Mouse (Mus musculus) heart, postnatal 14 days (tissue): Measurements from ENCODE around the gene Sgce. TPM values are rescaled to one million over a fixed set of nuclear protein-coding genes. Genes with fewer than 3 reads are reported as not detected.
A peak's percentile ranks its signal among the peaks of the same experiment; 100 is the strongest.
"Not testable (repeated sequence)": the region's sequence is repeated elsewhere in the genome, so short reads cannot be mapped to it uniquely, and the experiment has no call there.

Experiments
- DNase-seq, 2 experiments: peaks; one replicate each; pipeline ENCODE4 v3.0.0; 2021 to 2022
- intact Hi-C: fragments of 180-260 bp; cut with DNase I; formaldehyde crosslinking; loops from one replicate; pipeline ENCODE4 v1.15.1; 2025
- long read RNA-seq, 2 experiments: library from polyadenylated mRNA; stranded (forward); transcript quantifications; one replicate each; pipeline ENCODE4 v2.0.0; 2021
- total RNA-seq, 2 experiments: library from RNA; stranded (reverse); gene quantifications; 2 replicates each; pipeline ENCODE4 v1.2.3; 2021

Sgce gene
- total RNA-seq = 10 to 100 TPM; 27.8 to 29.0 TPM
- long read RNA-seq, experiment 1, transcript Sgce-202 (10 exons, 1,547 nt) = minor isoform, 7 of 49 reads
- long read RNA-seq, experiment 1, transcript Sgce-205 (11 exons, 1,696 nt) = major isoform, 30 of 49 reads
- long read RNA-seq, experiment 1, partial matches to known transcripts = 3 of 49 reads
- long read RNA-seq, experiment 1, other reads (novel, unspliced or antisense) = 7 of 49 reads
- long read RNA-seq, experiment 2, transcript Sgce-205 (11 exons, 1,696 nt) = major isoform, 21 of 32 reads
- long read RNA-seq, experiment 2, transcript Sgce-202 (10 exons, 1,547 nt) = minor isoform, 7 of 32 reads
- long read RNA-seq, experiment 2, partial matches to known transcripts = 0 of 32 reads
- long read RNA-seq, experiment 2, other reads (novel, unspliced or antisense) = 3 of 32 reads

GRCm38 (mm10) chr6:4746696-4747439, at the start of gene Sgce, which contains the start of gene Peg10:
Gene Sgce (minus strand): TSS chr6:4747207.
Gene Peg10 (plus strand): TSS chr6:4747306.
- DNase-seq = peak; percentile 84 to 86
- intact Hi-C loops = loop anchor here (5.0 to 10.0 kb wide), 4 partner anchors 145 to 645 kb away; partner anchors contain the start of gene Casd1

GRCm38 (mm10) chr6:4796281-4796680, 49.3 kb upstream of the Sgce start:
- intact Hi-C loops = no loop called here
- no peak for DNase-seq

GRCm38 (mm10) chr6:4762252-4762651, 15.2 kb upstream of the Sgce start:
- no peak for DNase-seq
- intact Hi-C loops = no loop called here

GRCm38 (mm10) chr6:4761415-4762142, 14.6 kb upstream of the Sgce start:
- intact Hi-C loops, DNase-seq: not testable (repeated sequence)

GRCm38 (mm10) chr6:4754886-4755285, 7.9 kb upstream of the Sgce start:
- no peak for DNase-seq
- intact Hi-C loops = no loop called here

GRCm38 (mm10) chr6:4754286-4754685, 7.3 kb upstream of the Sgce start:
- intact Hi-C loops = no loop called here
- DNase-seq = no peak

- DNase-seq = no peak
- intact Hi-C loops = no loop called here
These were observed 4.3 kb upstream of the Sgce start for GRCm38 (mm10) chr6:4751355-4751754.

GRCm38 (mm10) chr6:4749091-4749490, 2.1 kb upstream of the Sgce start:
- DNase-seq = peak; percentile 94
- intact Hi-C loops = loop anchor here (5.0 to 10.0 kb wide), 4 partner anchors 147 to 643 kb away; partner anchors contain the start of gene Casd1

- DNase-seq = peak; percentile 18 to 23
- intact Hi-C loops = loop anchor here (5.0 to 10.0 kb wide), 4 partner anchors 146 to 644 kb away; partner anchors contain the start of gene Casd1
These were observed 1.5 kb upstream of the Sgce start for GRCm38 (mm10) chr6:4748506-4748961.

- peak; percentile 20 to 28 for DNase-seq
- intact Hi-C loops = loop anchor here (5.0 to 10.0 kb wide), 4 partner anchors 146 to 644 kb away; partner anchors contain the start of gene Casd1
These were observed 884 bp upstream of the Sgce start for GRCm38 (mm10) chr6:4747677-4748505.

- intact Hi-C loops = loop anchor here (5.0 to 10.0 kb wide), 4 partner anchors 144 to 646 kb away; partner anchors contain the start of gene Casd1
- DNase-seq = peak; percentile 9 to 23
These were observed 841 bp downstream of the Sgce start for GRCm38 (mm10) chr6:4746036-4746695.

GRCm38 (mm10) chr6:4740511-4740910, 6.5 kb downstream of the Sgce start:
- DNase-seq = peak; percentile 38 to 76
- intact Hi-C loops = loop anchor here (10.0 kb wide), 2 partner anchors 186 to 374 kb away; no protein-coding TSS in a partner anchor

- no peak for DNase-seq
- intact Hi-C loops = loop anchor here (10.0 kb wide), 2 partner anchors 185 to 375 kb away; no protein-coding TSS in a partner anchor
These were observed 7.3 kb downstream of the Sgce start for GRCm38 (mm10) chr6:4739522-4740355.

GRCm38 (mm10) chr6:4738717-4739116, 8.3 kb downstream of the Sgce start:
- DNase-seq = no peak
- intact Hi-C loops = no loop called here

GRCm38 (mm10) chr6:4738034-4738629, 8.9 kb downstream of the Sgce start:
- no peak for DNase-seq
- intact Hi-C loops = no loop called here

- intact Hi-C loops = no loop called here
- no peak for DNase-seq
These were observed 10.6 kb downstream of the Sgce start for GRCm38 (mm10) chr6:4736372-4736771.

GRCm38 (mm10) chr6:4733208-4733607, 13.8 kb downstream of the Sgce start:
- intact Hi-C loops = no loop called here
- no peak for DNase-seq
